Comparison of ENCODE assay signal across 24 mouse cellular contexts in genomic region chr2:132084396-132084795, GRCm38 (mm10). TPM values are rescaled to one million over a fixed set of nuclear protein-coding genes. Genes with fewer than 3 reads are reported as not detected.
DNase-seq lines count a peak whose midpoint lies in the region; ATAC-seq and TF ChIP-seq lines count a peak whose summit lies in the region.
"Had no signal": no experiment of that assay in that cellular context is flagged by ENCODE, and none has a peak within 500 bp of the region (broad histone marks: within the 10 kb centered on the region; RNA-seq: fewer than 3 reads in every experiment).

No protein-coding gene starts in this region.

- H3K27me3 ChIP-seq in liver, adult 2 months (ENCODE audit: control insufficient read depth, insufficient read depth, low read length), result no peaks in the 10 kb centered on the region
- no peaks in the 10 kb centered on the region for H3K27me3 ChIP-seq in liver, embryonic 12.5 days (replicated peaks)
- H3K27me3 ChIP-seq: embryonic facial prominence, embryonic 13.5 days; hindbrain, embryonic 15.5 days; intestine, embryonic 15.5 days; neural tube, embryonic 12.5 days had no signal

- no peak overlapping the region for H3K27ac ChIP-seq in liver, adult 2 months (replicated peaks; ENCODE audit: insufficient read depth, low read depth, low read length)
- no peak overlapping the region for H3K27ac ChIP-seq in liver, embryonic 12.5 days
- H3K27ac ChIP-seq in bone marrow macrophage, adult 2 months (ENCODE audit: insufficient read depth, low read depth, low read length), result peak overlapping the region; percentile 22; the same call in 1 of the 2 replicates
- H3K27ac ChIP-seq: embryonic facial prominence, embryonic 13.5 days; hindbrain, embryonic 15.5 days; intestine, embryonic 15.5 days; left cerebral cortex, adult 2 months; limb, embryonic 10.5 days; neural tube, embryonic 12.5 days; stomach, postnatal 0 days had no signal

- TF ChIP-seq POLR2A in liver, adult 2 months (IDR thresholded peaks at IDR 0.05; ENCODE audit: extremely low read depth, insufficient read depth, low read length), result no peak
- no peak for TF ChIP-seq POLR2A in bone marrow macrophage, adult 2 months (IDR thresholded peaks at IDR 0.05; ENCODE audit: borderline replicate concordance, low read depth, low read length)

- H3K9me3 ChIP-seq in liver, embryonic 12.5 days (replicated peaks), result no peaks in the 10 kb centered on the region
- H3K9me3 ChIP-seq: embryonic facial prominence, embryonic 13.5 days; hindbrain, embryonic 15.5 days; intestine, embryonic 15.5 days; limb, embryonic 10.5 days; neural tube, embryonic 12.5 days had no signal

- ATAC-seq in liver, embryonic 12.5 days, result no peak
- ATAC-seq: CD4-positive, CD25-positive, alpha-beta regulatory T cell, adult 4 months; forebrain, embryonic 16.5 days; intestine, embryonic 15.5 days had no signal

- H3K4me3 ChIP-seq in liver, adult 2 months (ENCODE audit: insufficient read depth, low read depth, low read length), result no peak overlapping the region
- no peak overlapping the region for H3K4me3 ChIP-seq in liver, embryonic 12.5 days
- no peak overlapping the region for H3K4me3 ChIP-seq in bone marrow macrophage, adult 2 months (ENCODE audit: insufficient read depth, low read length)
- H3K4me3 ChIP-seq: embryonic facial prominence, embryonic 13.5 days; hindbrain, embryonic 15.5 days; intestine, embryonic 15.5 days; left cerebral cortex, adult 2 months; limb, embryonic 10.5 days; neural tube, embryonic 12.5 days had no signal

- DNase-seq in liver, adult 2 months (ENCODE audit: extremely low read depth, low read depth, low spot score), result peak; percentile 72
- DNase-seq in adipocyte (ENCODE audit: low spot score), result peak; percentile 80
- DNase-seq in urinary bladder, postnatal 36 days (ENCODE audit: low spot score in 2 of 2), result no peak
- no peak for DNase-seq in right cerebral cortex, postnatal 4 days
- no peak for DNase-seq in lung, postnatal 10 days
- no peak for DNase-seq in spleen, postnatal 14 days (ENCODE audit: low spot score in 2 of 2)
- DNase-seq: cerebellum, postnatal 10 days; heart, postnatal 4 days; kidney, postnatal 36 days; lung, adult 2 months; lung, postnatal 36 days had no signal

- peaks cover 5% of the 10 kb centered on the region; the same call in 1 of the 2 replicates for H3K4me1 ChIP-seq in liver, adult 2 months (ENCODE audit: control insufficient read depth, insufficient read depth, low read length)
- H3K4me1 ChIP-seq in liver, embryonic 12.5 days, result no peaks in the 10 kb centered on the region
- peaks cover 26% of the 10 kb centered on the region for H3K4me1 ChIP-seq in bone marrow macrophage, adult 2 months (ENCODE audit: control insufficient read depth, insufficient read depth, low read length)
- H3K4me1 ChIP-seq: hindbrain, embryonic 15.5 days; intestine, embryonic 15.5 days; neural tube, embryonic 12.5 days had no signal

- H3K36me3 ChIP-seq in liver, adult 2 months (ENCODE audit: control insufficient read depth, insufficient read depth, low read length), result peaks cover 6% of the 10 kb centered on the region; the same call in 1 of the 2 replicates
- H3K36me3 ChIP-seq in liver, embryonic 12.5 days, result 0 out of 2 replicates have a peak, but pooled peaks cover 4% of the 10 kb centered on the region

- TF ChIP-seq CTCF in liver, adult 2 months (IDR thresholded peaks at IDR 0.05; ENCODE audit: low read depth, low read length), result no peak
- no peak for TF ChIP-seq CTCF in bone marrow macrophage, adult 2 months (IDR thresholded peaks at IDR 0.05; ENCODE audit: low read depth, low read length)

- H3K4me2 ChIP-seq in liver, embryonic 12.5 days, result no peak overlapping the region
- H3K4me2 ChIP-seq: embryonic facial prominence, embryonic 13.5 days; hindbrain, embryonic 15.5 days; intestine, embryonic 15.5 days; liver, embryonic 11.5 days; midbrain, embryonic 11.5 days; neural tube, embryonic 12.5 days had no signal

- 34% methylated on average over 5 of the region's 5 CpGs for WGBS in liver, adult 2 months
- 76% methylated on average over 5 of the region's 5 CpGs for WGBS in liver, embryonic 12.5 days (ENCODE audit: insufficient replicate concordance)

- H3K79me2 ChIP-seq in liver, adult 2 months (ENCODE audit: control insufficient read depth, insufficient read depth, low read length), result 0 out of 2 replicates have a peak, but pooled peaks cover 3% of the 10 kb centered on the region

- H3K9ac ChIP-seq in liver, adult 2 months (ENCODE audit: low read depth, low read length), result no peak overlapping the region
- H3K9ac ChIP-seq in liver, embryonic 12.5 days, result no peak overlapping the region
- H3K9ac ChIP-seq: embryonic facial prominence, embryonic 13.5 days; hindbrain, embryonic 15.5 days; intestine, embryonic 15.5 days; neural tube, embryonic 12.5 days had no signal

RNA-seq across cellular contexts. Expression of gene Rassf2, which starts 54.3 kb away (rescaled TPM):
- 1.3 and 1.5 TPM in 2 replicates for total RNA-seq in liver, adult 2 months (2014; rRNA removed)
- polyA plus RNA-seq in liver, adult 2 months (2012; rRNA removed), result 0.45 and 0.84 TPM in 2 replicates
- 3.1 and 3.5 TPM in 2 replicates for polyA plus RNA-seq in liver, embryonic 12.5 days (2016; fragmentation: Nextera tagmentation; extraction: Ambion mirVana)
- 136 and 155 TPM in 2 replicates for polyA plus RNA-seq in bone marrow macrophage, adult 2 months (2012; ENCODE audit: insufficient read depth, insufficient read length, missing spikeins)

Comparison
In these comparisons a context has a peak if more than half of its experiments do, and no peak if none do; other contexts are left out.
1. DNase-seq: peak in liver, adult 2 months (single experiment) and adipocyte (single experiment); none in urinary bladder, postnatal 36 days (0 of 2), right cerebral cortex, postnatal 4 days (single experiment), lung, postnatal 10 days (single experiment) and spleen, postnatal 14 days (0 of 2).
2. RNA of gene Rassf2, which starts 54.3 kb away (polyA plus RNA-seq): 136 to 155 TPM in bone marrow macrophage, adult 2 months; 3.1 to 3.5 TPM in liver, embryonic 12.5 days and 0.45 to 0.84 TPM in liver, adult 2 months; every median in the first group is over 10 times any median in the second.